Mouse (Mus musculus) cerebellum, adult (tissue): ENCODE measurements around the gene Prpf8.

Experiments
- ATAC-seq: cut with Nextera tagmentation; 2 replicates; pipeline ENCODE4 v1.9.2; 2017; ENCODE audit warnings: mild to moderate bottlenecking, moderate library complexity, mixed read lengths; ENCODE audit not compliant: insufficient number of reproducible peaks, low FRiP score, low TSS enrichment

Prpf8 gene

GRCm38 (mm10) chr11:75494296-75495049, 7.9 kb downstream of the Prpf8 start:
- no peak for ATAC-seq

GRCm38 (mm10) chr11:75498126-75498525, 11.5 kb downstream of the Prpf8 start:
- no peak for ATAC-seq

GRCm38 (mm10) chr11:75508162-75508561, 21.5 kb downstream of the Prpf8 start:
- no peak for ATAC-seq

- ATAC-seq: no peak
These were observed 22.3 kb downstream of the Prpf8 start for GRCm38 (mm10) chr11:75508904-75509303.

GRCm38 (mm10) chr11:75509741-75510626, 23.4 kb downstream of the Prpf8 start, which contains the start of gene Rilp:
Rilp (plus strand) TSS chr11:75510094.
- ATAC-seq: peak; percentile 37; the same call in 1 of the 2 replicates

GRCm38 (mm10) chr11:75510627-75510993, 24.0 kb downstream of the Prpf8 start:
- peak; percentile 80 for ATAC-seq

DNA sequence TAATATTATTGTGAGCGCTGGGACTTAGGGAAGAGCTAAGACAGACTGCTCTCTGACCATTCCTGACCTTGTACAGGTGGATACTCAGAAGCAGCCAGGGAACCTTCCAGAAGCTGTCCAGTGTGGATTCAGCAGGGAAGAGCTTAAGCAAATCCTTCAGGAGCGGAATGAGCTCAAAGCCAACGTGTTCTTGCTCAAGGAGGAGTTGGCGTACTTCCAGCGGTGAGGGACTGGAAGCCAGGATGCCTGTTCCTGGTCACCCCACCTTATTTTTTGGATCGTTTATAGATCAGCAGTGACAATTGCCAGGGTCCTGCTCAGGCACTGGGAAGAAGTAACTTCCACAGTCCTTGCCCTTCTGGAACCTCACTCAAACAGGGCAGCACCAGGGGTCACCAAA, 24.6 kb downstream of the Prpf8 start:
- no peak for ATAC-seq

- no peak for ATAC-seq
These were observed 25.8 kb downstream of the Prpf8 start for GRCm38 (mm10) chr11:75512301-75513018.

- ATAC-seq: no peak
These were observed 26.7 kb downstream of the Prpf8 start, which contains the start of gene Scarf1 for GRCm38 (mm10) chr11:75513336-75513735. Scarf1 (plus strand) TSS chr11:75513540.

DNA sequence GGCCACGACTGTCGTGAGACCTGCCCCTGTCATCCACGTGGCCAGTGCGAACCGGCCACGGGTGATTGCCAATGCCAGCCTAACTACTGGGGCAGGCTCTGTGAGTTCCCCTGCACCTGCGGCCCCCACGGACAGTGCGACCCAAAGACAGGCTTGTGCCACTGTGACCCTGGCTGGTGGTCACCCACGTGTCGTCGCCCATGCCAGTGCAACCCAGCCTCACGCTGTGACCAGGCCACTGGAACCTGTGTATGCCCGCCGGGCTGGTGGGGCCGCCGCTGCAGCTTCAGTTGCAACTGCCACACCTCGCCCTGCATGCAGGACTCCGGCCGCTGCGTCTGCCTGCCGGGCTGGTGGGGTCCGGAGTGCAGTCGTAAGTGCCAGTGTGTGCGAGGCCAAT, 28.6 kb downstream of the Prpf8 start:
- no peak for ATAC-seq

DNA sequence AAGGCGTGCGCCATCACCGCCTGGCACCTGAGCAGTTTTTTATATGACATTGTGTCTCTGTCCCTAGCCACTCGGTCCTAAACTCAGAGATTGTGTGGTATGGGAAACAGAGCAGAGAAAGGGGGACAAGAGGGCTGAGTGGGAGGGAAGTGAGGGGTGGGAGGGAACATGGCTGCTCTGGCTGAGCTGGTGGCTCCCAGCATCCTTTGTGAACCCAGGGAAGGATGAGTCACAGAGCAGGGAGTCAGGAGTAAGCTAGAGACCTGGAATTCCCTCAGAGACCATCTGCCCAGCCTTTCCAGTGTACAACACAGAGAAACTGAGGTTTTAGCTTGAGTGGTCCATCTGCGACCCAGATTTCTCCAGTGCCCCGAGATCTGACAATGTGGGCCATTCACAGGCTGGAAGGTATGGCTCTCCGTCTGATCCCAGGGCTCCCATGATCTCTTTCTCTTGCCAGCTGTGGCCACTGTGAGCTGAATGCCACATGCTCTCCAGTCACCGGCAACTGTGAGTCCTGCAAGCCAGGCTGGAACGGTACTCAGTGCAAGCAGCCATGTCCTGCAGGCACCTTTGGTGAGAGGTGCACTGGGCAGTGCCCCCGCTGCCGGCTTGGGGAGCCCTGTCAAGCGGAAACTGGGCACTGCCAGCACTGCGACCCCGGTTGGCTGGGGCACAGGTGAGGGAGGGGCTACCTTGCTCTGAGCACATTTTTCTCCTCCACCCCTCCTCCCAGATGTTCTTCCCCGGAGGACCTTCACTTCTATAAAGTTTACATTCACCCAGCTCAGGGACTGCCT, 33.4 kb downstream of the Prpf8 start:
- ATAC-seq: no peak

- no peak for ATAC-seq
These were observed 35.0 kb downstream of the Prpf8 start for GRCm38 (mm10) chr11:75521609-75522008.

DNA sequence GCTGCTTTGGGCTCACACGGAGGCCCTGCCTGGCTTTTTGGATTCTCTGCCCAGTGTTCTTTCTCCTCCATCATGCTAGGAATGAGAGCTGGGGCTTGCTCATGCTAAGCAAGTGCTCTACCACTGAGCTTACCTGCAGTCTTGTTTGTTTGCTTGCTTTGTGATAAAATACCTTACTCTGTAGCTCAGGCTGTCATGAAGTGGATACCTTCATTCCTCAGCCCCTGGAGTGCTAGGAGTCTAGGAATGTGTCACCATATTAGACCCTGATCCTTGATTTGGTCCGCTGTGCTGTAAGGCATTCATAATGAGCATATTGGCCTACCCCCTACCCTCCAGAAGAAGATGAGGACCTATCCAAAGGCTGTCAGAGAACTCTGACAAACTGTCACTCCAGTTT, 36.2 kb downstream of the Prpf8 start:
- ATAC-seq: no peak

DNA sequence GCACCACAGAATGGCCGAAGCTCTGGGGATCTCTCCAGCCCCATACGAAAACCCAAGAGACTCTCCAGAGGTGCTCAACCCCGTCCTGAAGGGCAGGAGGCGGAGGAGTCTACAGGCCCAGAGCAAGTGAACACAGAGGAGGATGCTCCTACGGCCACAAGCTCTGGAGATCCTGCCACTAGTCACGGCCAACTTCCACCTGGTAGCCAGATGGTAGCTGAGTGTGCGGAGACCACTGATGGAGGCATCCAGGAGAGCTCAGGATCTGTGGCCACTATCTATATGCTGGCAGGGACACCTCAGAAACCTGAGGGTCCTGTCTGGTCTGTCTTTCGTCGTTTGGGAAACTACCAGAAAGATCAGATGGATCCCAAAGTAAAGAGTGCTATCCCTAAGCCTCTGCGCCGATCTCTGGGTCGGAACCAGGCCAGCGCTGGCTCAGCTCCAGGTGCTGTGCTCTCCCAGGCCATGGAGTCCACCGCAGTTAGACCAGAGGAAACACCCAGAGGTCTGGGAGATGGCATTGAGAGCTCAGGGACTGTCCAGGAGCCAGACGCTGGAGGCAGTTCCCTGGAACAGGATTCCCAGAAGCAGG, 39.0 kb downstream of the Prpf8 start:
- ATAC-seq: no peak

DNA sequence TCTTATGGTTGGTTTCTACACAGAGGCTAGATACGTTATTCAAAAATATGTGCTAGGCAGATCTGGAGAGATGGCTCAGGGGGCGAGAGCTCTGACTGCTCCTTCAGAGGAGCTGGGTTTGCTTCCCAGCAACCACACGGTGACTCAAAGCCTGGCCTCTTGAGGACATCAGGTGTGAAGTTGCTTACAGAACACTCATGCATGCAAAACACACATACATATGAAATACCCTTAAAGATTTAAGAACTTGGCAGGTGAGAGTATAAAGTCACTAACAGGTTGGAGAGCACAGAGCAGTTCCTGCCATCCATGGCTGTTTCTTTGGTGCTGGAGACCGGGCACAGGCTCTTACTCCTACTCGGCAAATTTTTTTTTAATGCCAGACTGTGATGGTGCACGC, 40.3 kb downstream of the Prpf8 start:
- ATAC-seq: no peak

DNA sequence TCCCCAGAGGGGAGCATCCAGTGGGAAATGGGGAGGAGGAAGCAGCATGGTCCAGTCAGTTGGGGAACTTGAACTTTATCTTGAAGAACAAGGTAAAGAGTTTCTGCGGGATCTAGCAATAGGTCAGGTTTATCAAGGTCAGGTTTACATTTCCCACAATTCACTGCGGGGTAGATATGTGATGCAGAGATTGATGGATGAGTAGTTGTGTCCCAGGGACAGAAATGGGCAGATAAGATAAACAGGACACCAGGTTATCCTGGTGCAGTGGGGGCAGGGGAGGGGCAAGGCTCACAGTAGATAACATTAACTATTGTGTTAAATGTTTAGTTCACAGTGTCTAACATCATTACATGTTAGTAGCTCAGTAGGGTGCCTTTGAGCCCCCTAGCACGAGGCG, 43.2 kb downstream of the Prpf8 start:
- no peak for ATAC-seq

DNA sequence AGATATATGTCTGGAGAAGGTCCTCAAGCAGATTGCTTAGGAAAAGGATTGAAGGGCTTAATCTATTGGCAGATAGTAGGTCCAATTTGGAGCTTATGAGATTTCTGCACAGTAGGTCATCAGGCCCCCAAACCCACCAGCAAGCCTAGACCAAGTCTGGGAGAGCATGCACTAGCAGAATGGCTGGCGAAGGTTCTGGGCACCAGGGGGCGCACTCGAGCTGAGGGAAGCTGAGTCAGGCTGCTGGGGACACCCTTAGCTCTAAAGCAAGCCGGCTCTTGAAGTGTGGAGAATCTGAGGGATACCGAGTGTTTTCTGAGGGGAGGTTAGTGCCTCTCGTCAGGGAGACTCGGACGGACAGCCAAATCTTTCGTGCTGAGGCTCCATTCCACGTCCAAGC, 43.7 kb downstream of the Prpf8 start:
- ATAC-seq: peak; percentile 53; the same call in 1 of the 2 replicates

DNA sequence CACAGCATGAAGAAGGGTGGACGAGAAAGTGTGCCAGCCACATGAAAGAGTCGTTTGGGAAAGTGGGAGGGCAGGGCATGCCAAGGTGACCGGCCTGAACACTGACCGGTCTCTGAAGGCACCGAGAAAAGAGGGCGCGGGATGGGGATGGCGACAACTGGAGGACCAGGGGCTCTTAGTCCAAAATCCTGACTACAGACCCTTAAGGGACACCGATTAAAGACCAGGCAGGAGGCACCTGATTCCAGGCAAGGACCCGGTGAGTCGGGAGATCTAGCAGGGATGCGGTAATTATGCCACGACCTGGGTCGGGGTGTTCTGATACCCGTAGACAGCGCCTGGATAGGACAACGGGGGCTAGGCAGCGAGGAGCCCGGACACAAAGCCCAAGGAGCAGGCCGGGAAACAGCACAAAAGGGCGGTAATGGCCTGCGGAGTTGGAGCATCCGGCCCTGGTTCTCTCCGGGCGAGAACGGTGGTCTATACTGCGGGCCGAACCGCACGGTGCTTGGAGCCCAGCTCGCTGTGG, 44.3 kb downstream of the Prpf8 start:
- ATAC-seq: no peak

DNA sequence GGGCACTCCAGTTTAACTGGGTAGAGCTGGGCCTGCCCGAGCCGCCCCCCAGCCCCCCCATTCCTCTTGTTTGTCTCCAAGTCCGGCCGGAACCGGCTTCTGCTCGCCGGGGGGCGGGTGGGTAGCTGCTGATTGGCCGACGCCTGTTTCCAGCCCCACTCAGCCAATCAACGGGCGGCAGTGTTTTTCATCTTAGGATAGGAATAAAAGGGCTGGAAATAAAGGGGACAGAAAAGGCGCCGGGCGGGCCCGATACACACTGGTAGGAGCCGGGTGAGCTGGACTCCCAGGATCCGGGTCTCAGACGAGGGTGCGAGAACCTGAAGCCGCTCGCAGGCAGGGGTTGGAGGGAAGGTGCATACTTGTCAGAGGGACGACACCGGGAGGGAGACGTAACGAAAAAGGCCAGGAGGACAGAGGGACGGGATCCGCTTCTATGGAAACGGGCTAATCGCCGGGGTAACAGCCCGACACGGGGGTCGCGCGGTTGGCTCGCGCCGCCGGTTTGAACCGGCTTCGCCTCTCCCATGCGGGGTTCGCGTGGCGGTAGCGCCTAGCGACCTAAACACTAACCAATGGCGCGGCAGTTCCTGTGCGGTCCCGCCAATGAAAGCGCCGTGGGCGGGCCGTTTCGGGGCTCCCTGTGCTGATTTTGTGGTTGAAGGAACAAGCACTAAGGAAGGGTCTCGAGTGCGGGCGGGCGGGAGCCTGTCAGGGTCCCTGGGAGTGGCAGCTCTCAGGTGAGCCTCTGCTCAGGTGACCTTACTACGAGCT, 45.0 kb downstream of the Prpf8 start, which contains the start of gene Slc43a2:
Gene Slc43a2 (plus strand): TSS at position 226 of the 774 bp plus-strand sequence.
- peak; percentile 73 for ATAC-seq
